Mouse (Mus musculus) spleen, adult 2 months (tissue): ENCODE data around the gene Zfp804b. TPM values are rescaled to one million over a fixed set of nuclear protein-coding genes. Genes with fewer than 3 reads are reported as not detected.

Source experiments
- DNase-seq, 2 experiments: peaks; one replicate each; pipeline versions ENCODE4 v3.0.0 to v3.0.0-alpha.2; 2012 to 2021; ENCODE audit warnings: low spot score in 2 of 2, low read depth in 1 of 2
- H3K27ac ChIP-seq: fragments of 200-500 bp; 2 replicates; pipeline ENCODE4 v1.5.1; 2012; ENCODE audit warnings: low read length, inconsistent platforms; ENCODE audit not compliant: insufficient read depth
- H3K27me3 ChIP-seq: fragments of 200-500 bp; 2 replicates; pipeline ENCODE4 v1.6.1; 2012; ENCODE audit warnings: mild to moderate bottlenecking, moderate library complexity, low read length, inconsistent platforms; ENCODE audit not compliant: control insufficient read depth, insufficient read depth
- H3K36me3 ChIP-seq: fragments of 200-500 bp; 2 replicates; pipeline ENCODE4 v1.6.1; 2012; ENCODE audit warnings: mild to moderate bottlenecking, low read length, inconsistent platforms; ENCODE audit not compliant: control insufficient read depth, insufficient read depth
- H3K4me1 ChIP-seq: fragments of 200-500 bp; 2 replicates; pipeline ENCODE4 v1.6.1; 2011; ENCODE audit warnings: inconsistent platforms; ENCODE audit not compliant: control insufficient read depth, insufficient read depth, insufficient read length
- H3K4me3 ChIP-seq: fragments of 200-500 bp; 2 replicates; pipeline ENCODE4 v1.5.1; 2011; ENCODE audit warnings: mild to moderate bottlenecking, inconsistent platforms; ENCODE audit not compliant: insufficient read depth, insufficient read length; ENCODE audit errors: extremely low read depth
- CTCF ChIP-seq: fragments of 200-500 bp; IDR thresholded peaks from 2 replicates; pipeline ENCODE4 v1.5.1; 2011; ENCODE audit warnings: mild to moderate bottlenecking, inconsistent platforms; ENCODE audit not compliant: insufficient read depth, insufficient read length, insufficient replicate concordance; ENCODE audit errors: extremely low read depth
- POLR2A ChIP-seq: fragments of 200-500 bp; IDR thresholded peaks from 2 replicates; pipeline ENCODE4 v1.6.1; 2011; ENCODE audit warnings: low read depth, low read length, inconsistent platforms
- WGBS: fragments of 180-500 bp; shearing (Covaris S2); methylation state at CpG from one replicate; pipeline ENCODE4 v1.1.7; 2018; 5-methylcytosine and 5-hydroxymethylcytosine counted together
- polyA plus RNA-seq: library from polyadenylated mRNA; depleted of rRNA; stranded (reverse); fragments of >200 nt; gene quantifications from 2 replicates; pipeline ENCODE4 v1.2.3, GENCODE M21; 2012

Gene Zfp804b
- polyA plus RNA-seq, 1 experiment: not detected

DNA sequence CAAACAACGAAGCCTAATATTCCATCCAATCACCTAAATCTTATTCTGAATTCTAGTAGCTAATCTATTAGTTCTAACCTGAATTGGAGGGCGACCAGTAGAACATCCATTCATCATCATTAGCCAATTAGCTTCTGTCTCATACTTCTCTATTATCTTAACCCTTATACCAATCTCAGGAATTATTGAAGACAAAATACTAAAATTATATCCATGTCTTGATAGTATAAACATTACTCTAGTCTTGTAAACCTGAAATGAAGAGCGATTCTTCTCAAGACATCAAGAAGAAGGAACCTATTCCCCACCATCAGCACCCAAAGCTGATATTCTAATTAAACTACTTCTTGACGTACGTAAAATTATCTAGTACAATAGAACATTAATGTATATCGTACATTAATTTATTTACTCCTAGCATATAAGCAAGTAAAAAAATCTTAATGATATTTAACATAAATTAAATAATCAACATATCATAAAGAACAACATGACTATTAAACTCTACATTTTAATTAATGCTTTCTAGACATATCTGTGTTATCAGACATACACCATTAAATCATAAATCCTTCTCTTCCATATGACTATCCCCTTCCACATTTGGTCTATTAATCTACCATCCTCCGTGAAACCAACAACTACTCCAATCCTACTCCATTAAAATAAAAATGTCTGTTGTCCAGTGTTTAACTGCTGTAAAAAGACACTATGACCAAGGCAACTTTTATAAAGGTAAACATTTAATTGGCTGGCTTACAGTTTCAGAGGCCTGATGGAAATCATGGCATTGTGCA is 67.7 kb downstream of the Zfp804b start:
- Histone ChIP-seq H3K4me1 (no peaks in the 10 kb centered on the region), H3K27me3 (no peaks in the 10 kb centered on the region), H3K36me3 (no peaks in the 10 kb centered on the region), H3K4me3 (no peak overlapping the region), H3K27ac (no peak overlapping the region)
- DNase-seq: no peak
- no peak for TF ChIP-seq CTCF
- TF ChIP-seq POLR2A: no peak
- WGBS: 84% methylated on average over 7 of the region's 7 CpGs

DNA sequence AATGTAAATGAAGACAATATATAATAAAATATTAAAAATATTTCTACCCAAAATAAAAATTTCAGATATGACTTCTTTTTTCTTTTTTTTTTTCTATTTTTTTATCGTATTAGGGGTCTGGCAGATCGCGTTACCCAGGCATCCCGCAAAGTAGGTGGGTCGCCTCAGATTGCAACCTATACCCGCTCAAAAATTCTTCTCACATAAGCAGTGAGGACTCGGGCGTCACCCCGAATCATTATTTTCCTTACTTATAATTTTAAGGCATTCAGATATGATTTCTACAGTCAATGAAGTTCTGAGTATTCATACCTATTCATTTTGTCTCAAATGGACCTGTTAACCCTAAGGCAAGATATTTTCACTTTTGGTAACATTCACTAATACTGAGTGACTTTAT is 167.0 kb downstream of the Zfp804b start:
- Histone ChIP-seq H3K36me3 (no peaks in the 10 kb centered on the region), H3K4me3 (no peak overlapping the region), H3K27me3 (no peaks in the 10 kb centered on the region), H3K27ac (no peak overlapping the region), H3K4me1 (no peaks in the 10 kb centered on the region)
- 87% methylated on average over 9 of the region's 9 CpGs for WGBS
- no peak for DNase-seq
- no peak for TF ChIP-seq CTCF
- TF ChIP-seq POLR2A: no peak

DNA sequence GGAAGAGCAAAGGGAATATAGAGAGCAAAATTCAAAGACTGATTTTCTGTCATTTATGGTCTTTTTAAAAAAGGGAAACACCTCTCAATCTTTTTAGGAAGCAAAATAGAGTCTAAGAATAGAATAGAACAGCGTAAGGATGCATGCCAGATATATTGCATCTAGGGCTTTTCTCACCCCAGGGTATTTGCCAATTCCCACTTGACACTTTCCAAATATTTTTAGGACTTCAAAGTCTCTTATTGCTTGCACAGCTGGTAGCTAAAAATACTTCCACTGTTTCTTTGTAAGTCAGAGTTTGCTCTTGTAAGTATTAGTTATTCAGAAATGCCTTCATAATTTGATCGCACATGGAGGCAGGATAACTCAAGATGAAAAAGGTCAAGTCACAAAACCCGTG is 204.9 kb downstream of the Zfp804b start:
- no peak overlapping the region for H3K4me3 ChIP-seq
- no peaks in the 10 kb centered on the region for H3K27me3 ChIP-seq
- no peak for DNase-seq
- no peak overlapping the region for H3K27ac ChIP-seq
- H3K4me1 ChIP-seq: no peaks in the 10 kb centered on the region
- TF ChIP-seq POLR2A: no peak
- TF ChIP-seq CTCF: no peak
- 72% methylated on average over 3 of the region's 3 CpGs for WGBS
- H3K36me3 ChIP-seq: no peaks in the 10 kb centered on the region

DNA sequence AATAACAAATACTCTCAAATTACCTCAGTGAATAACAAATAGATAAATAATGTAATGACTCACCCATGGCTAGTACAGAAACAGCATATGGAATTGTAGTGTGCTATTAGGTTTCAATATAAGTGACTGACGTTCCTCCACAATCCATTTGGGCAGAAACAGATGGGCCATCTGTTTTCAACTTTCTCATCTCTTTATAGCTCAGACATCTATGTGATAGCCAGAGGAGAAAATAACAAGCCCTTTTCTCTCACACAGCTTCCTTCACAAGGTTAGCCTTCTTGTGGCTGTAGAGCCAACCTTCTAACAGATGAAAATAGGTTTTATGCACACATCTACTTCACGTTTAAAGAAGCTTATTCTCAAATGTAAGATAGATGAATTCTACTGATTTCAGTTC is 242.2 kb downstream of the Zfp804b start:
- Histone ChIP-seq H3K27ac (no peak overlapping the region), H3K36me3 (no peaks in the 10 kb centered on the region), H3K4me1 (no peaks in the 10 kb centered on the region), H3K4me3 (no peak overlapping the region), H3K27me3 (no peaks in the 10 kb centered on the region)
- DNase-seq: no peak
- WGBS: 61% methylated on average over 2 of the region's 2 CpGs
- TF ChIP-seq CTCF (no peak), POLR2A (no peak)

DNA sequence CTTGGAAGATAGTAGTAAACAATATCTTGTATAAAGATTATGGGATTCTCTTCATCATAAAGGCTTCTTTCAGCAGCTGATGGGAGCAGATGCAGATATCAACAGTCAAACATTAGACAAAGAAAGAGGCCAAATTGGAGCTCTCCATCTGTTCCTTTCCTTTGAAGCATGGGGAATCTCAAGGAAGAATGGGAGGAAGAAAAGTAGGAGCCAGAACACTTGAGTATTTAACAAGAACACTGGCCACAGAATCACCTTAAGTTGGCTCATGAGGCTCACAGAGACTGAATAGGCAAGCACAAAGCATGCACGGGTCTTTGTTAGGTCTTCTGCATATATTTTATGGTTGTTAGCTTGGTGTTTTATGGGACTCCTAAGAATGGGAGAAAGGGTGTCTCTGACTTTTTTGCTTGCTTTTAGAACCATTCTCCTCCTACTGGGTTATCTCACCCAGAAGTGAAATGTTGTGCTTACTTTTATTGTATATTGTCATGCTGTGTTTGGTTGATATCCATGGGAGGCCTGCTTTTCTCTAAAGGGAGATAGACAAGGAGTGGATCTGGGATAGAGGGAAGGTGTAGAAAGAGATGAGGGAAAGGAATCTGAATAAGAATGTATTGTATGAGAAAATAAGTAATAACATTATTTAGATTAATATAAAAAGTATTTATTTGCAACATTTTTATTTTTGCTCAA is 270.5 kb downstream of the Zfp804b start:
- DNase-seq: no peak
- 70% methylated on average over 1 of the region's 1 CpGs for WGBS
- H3K4me1 ChIP-seq: no peaks in the 10 kb centered on the region
- H3K4me3 ChIP-seq: no peak overlapping the region
- no peaks in the 10 kb centered on the region for H3K27me3 ChIP-seq
- TF ChIP-seq CTCF: no peak
- TF ChIP-seq POLR2A: no peak
- no peaks in the 10 kb centered on the region for H3K36me3 ChIP-seq
- no peak overlapping the region for H3K27ac ChIP-seq

DNA sequence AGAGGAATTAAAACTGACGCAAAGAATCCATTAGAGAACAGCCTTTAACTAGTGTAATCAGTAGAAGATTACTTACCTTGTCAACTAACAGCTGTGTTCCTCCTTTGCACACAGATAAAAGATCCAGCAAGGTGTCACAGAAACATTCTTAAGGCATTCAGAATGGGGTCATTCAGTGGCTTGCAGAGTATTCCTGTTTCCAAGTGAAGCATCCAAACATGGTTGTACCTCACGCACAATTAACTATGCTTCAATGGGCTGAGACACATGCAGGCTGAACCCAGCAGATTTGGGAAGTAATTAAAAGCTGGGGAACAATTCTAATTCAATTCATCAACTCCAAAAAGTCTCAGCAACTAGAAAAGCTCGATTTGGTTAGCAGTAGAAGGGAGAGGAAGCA is 337.1 kb downstream of the Zfp804b start:
- no peaks in the 10 kb centered on the region for H3K4me1 ChIP-seq
- WGBS: 63% methylated on average over 3 of the region's 3 CpGs
- no peaks in the 10 kb centered on the region for H3K27me3 ChIP-seq
- no peak overlapping the region for H3K27ac ChIP-seq
- DNase-seq: no peak
- H3K36me3 ChIP-seq: no peaks in the 10 kb centered on the region
- H3K4me3 ChIP-seq: no peak overlapping the region
- TF ChIP-seq CTCF: no peak
- TF ChIP-seq POLR2A: no peak

DNA sequence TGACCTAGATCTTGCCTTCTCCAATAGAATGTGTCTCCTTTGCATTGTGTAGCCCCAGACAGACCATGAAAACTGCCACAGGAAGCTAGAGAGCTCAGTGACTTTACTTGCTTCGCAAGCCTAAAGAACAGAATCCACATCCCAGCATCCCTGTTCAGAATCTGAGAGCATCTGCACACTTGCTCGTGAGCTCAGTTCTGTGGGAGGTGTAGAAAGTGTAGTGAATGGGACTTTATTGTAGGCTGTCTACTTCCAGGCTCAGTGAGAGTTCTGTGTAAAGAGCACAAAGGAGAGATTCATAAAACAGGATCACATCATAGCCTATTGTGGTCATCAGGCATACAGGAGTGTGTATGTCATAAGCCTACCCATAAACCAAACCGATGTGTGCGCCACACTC is 360.6 kb downstream of the Zfp804b start:
- TF ChIP-seq CTCF: no peak
- TF ChIP-seq POLR2A: no peak
- Histone ChIP-seq H3K27ac (no peak overlapping the region), H3K4me3 (no peak overlapping the region), H3K36me3 (no peaks in the 10 kb centered on the region), H3K27me3 (no peaks in the 10 kb centered on the region), H3K4me1 (no peaks in the 10 kb centered on the region)
- WGBS: 83% methylated on average over 4 of the region's 4 CpGs
- DNase-seq: no peak
